Mouse (Mus musculus): ENCODE results near the gene Ergic2. TPM values are rescaled to one million over a fixed set of nuclear protein-coding genes. Genes with fewer than 3 reads are reported as not detected.
"Not testable (repeated sequence)": the region's sequence is repeated elsewhere in the genome, so short reads cannot be mapped to it uniquely, and the experiment has no call there.

Ergic2 gene
- polyA plus RNA-seq, 1 experiment from 2014 or later = 148 TPM

- no peaks in the 10 kb centered on the region for H3K9me3 ChIP-seq (replicated peaks; ENCODE audit: control insufficient read depth, low read length)
- peaks cover 50% of the 10 kb centered on the region for H3K36me3 ChIP-seq (ENCODE audit: control insufficient read depth, insufficient read depth)
- H3K4me2 ChIP-seq (ENCODE audit: low read depth, low read length) = no peak overlapping the region
- no peaks in the 10 kb centered on the region for H3K27me3 ChIP-seq (ENCODE audit: control insufficient read depth, insufficient read depth, low read length)
- no peak overlapping the region for H3K9ac ChIP-seq (ENCODE audit: low read length)
- no peak overlapping the region for H3K4me3 ChIP-seq (ENCODE audit: low read length)
- WGBS = 87% methylated on average over 1 of the region's 1 CpGs
- no peak for ATAC-seq (replicated peaks; ENCODE audit: extremely low read depth, insufficient read depth, low FRiP score)
- H3K27ac ChIP-seq (ENCODE audit: low read length) = no peak overlapping the region
- H3K4me1 ChIP-seq (ENCODE audit: control insufficient read depth, insufficient read depth, low read length) = no peaks in the 10 kb centered on the region
Measured at GRCm38 (mm10) chr6:148185694-148186093, 26.5 kb downstream of the Ergic2 start.

GRCm38 (mm10) chr6:148172904-148173303 is 39.3 kb downstream of the Ergic2 start:
- H3K27me3 ChIP-seq (ENCODE audit: control insufficient read depth, insufficient read depth, low read length) = no peaks in the 10 kb centered on the region
- H3K9ac ChIP-seq (ENCODE audit: low read length) = no peak overlapping the region
- H3K4me2 ChIP-seq (ENCODE audit: low read depth, low read length) = no peak overlapping the region
- no peak for ATAC-seq (replicated peaks; ENCODE audit: extremely low read depth, insufficient read depth, low FRiP score)
- peaks cover 3% of the 10 kb centered on the region; the same call in 1 of the 2 replicates for H3K9me3 ChIP-seq (replicated peaks; ENCODE audit: control insufficient read depth, low read length)
- 59% methylated on average over 3 of the region's 3 CpGs for WGBS
- H3K27ac ChIP-seq (ENCODE audit: low read length) = no peak overlapping the region
- H3K4me3 ChIP-seq (ENCODE audit: low read length) = no peak overlapping the region
- no peaks in the 10 kb centered on the region for H3K4me1 ChIP-seq (ENCODE audit: control insufficient read depth, insufficient read depth, low read length)
- 0 out of 2 replicates have a peak, but pooled peaks cover 2% of the 10 kb centered on the region for H3K36me3 ChIP-seq (ENCODE audit: control insufficient read depth, insufficient read depth)

- 64% methylated on average over 4 of the region's 4 CpGs for WGBS
- not testable (repeated sequence) for H3K4me1 ChIP-seq (ENCODE audit: control insufficient read depth, insufficient read depth, low read length)
Measured at GRCm38 (mm10) chr6:148152305-148152704, 59.9 kb downstream of the Ergic2 start.

GRCm38 (mm10) chr6:148142421-148142820 is 69.8 kb downstream of the Ergic2 start:
- Histone ChIP-seq H3K27ac (ENCODE audit: low read length) (no peak overlapping the region), H3K4me2 (ENCODE audit: low read depth, low read length) (no peak overlapping the region), H3K4me1 (ENCODE audit: control insufficient read depth, insufficient read depth, low read length) (no peaks in the 10 kb centered on the region), H3K9me3 (replicated peaks; ENCODE audit: control insufficient read depth, low read length) (peaks cover 2% of the 10 kb centered on the region; the same call in 1 of the 2 replicates), H3K36me3 (ENCODE audit: control insufficient read depth, insufficient read depth) (no peaks in the 10 kb centered on the region), H3K27me3 (ENCODE audit: control insufficient read depth, insufficient read depth, low read length) (0 out of 2 replicates have a peak, but pooled peaks cover 2% of the 10 kb centered on the region), H3K4me3 (ENCODE audit: low read length) (no peak overlapping the region), H3K9ac (ENCODE audit: low read length) (no peak overlapping the region)
- 80% methylated on average over 1 of the region's 1 CpGs for WGBS
- no peak for ATAC-seq (replicated peaks; ENCODE audit: extremely low read depth, insufficient read depth, low FRiP score)

More at GRCm38 (mm10) chr6:148152305-148152704, 59.9 kb downstream of the Ergic2 start:
- H3K9me3 ChIP-seq (replicated peaks; ENCODE audit: control insufficient read depth, low read length); H3K27ac ChIP-seq (ENCODE audit: low read length); H3K4me3 ChIP-seq (ENCODE audit: low read length); H3K4me2 ChIP-seq (ENCODE audit: low read depth, low read length); ATAC-seq (replicated peaks; ENCODE audit: extremely low read depth, insufficient read depth, low FRiP score); H3K36me3 ChIP-seq (ENCODE audit: control insufficient read depth, insufficient read depth); H3K9ac ChIP-seq (ENCODE audit: low read length); H3K27me3 ChIP-seq (ENCODE audit: control insufficient read depth, insufficient read depth, low read length): not testable (repeated sequence)

GRCm38 (mm10) chr6:148141874-148142273 is 70.3 kb downstream of the Ergic2 start:
- Histone ChIP-seq H3K36me3 (ENCODE audit: control insufficient read depth, insufficient read depth) (no peaks in the 10 kb centered on the region), H3K27me3 (ENCODE audit: control insufficient read depth, insufficient read depth, low read length) (0 out of 2 replicates have a peak, but pooled peaks cover 2% of the 10 kb centered on the region), H3K4me3 (ENCODE audit: low read length) (no peak overlapping the region), H3K9me3 (replicated peaks; ENCODE audit: control insufficient read depth, low read length) (peaks cover 2% of the 10 kb centered on the region; the same call in 1 of the 2 replicates), H3K27ac (ENCODE audit: low read length) (no peak overlapping the region), H3K4me1 (ENCODE audit: control insufficient read depth, insufficient read depth, low read length) (no peaks in the 10 kb centered on the region), H3K4me2 (ENCODE audit: low read depth, low read length) (no peak overlapping the region), H3K9ac (ENCODE audit: low read length) (no peak overlapping the region)
- 75% methylated on average over 5 of the region's 5 CpGs for WGBS
- ATAC-seq (replicated peaks; ENCODE audit: extremely low read depth, insufficient read depth, low FRiP score) = no peak

- H3K27ac ChIP-seq (ENCODE audit: low read length) = no peak overlapping the region
- peaks cover 2% of the 10 kb centered on the region; the same call in 1 of the 2 replicates for H3K9me3 ChIP-seq (replicated peaks; ENCODE audit: control insufficient read depth, low read length)
- H3K36me3 ChIP-seq (ENCODE audit: control insufficient read depth, insufficient read depth) = no peaks in the 10 kb centered on the region
- no peak for ATAC-seq (replicated peaks; ENCODE audit: extremely low read depth, insufficient read depth, low FRiP score)
- 81% methylated on average over 6 of the region's 6 CpGs for WGBS
- no peaks in the 10 kb centered on the region for H3K4me1 ChIP-seq (ENCODE audit: control insufficient read depth, insufficient read depth, low read length)
- H3K27me3 ChIP-seq (ENCODE audit: control insufficient read depth, insufficient read depth, low read length) = 0 out of 2 replicates have a peak, but pooled peaks cover 2% of the 10 kb centered on the region
- no peak overlapping the region for H3K9ac ChIP-seq (ENCODE audit: low read length)
- H3K4me2 ChIP-seq (ENCODE audit: low read depth, low read length) = no peak overlapping the region
- H3K4me3 ChIP-seq (ENCODE audit: low read length) = no peak overlapping the region
Measured at GRCm38 (mm10) chr6:148139288-148139995, 72.7 kb downstream of the Ergic2 start.

- 22% methylated on average over 9 of the region's 9 CpGs for WGBS
- Histone ChIP-seq H3K9ac (ENCODE audit: low read length) (no peak overlapping the region), H3K27ac (ENCODE audit: low read length) (no peak overlapping the region), H3K36me3 (ENCODE audit: control insufficient read depth, insufficient read depth) (no peaks in the 10 kb centered on the region), H3K4me2 (ENCODE audit: low read depth, low read length) (no peak overlapping the region), H3K4me1 (ENCODE audit: control insufficient read depth, insufficient read depth, low read length) (no peaks in the 10 kb centered on the region), H3K9me3 (replicated peaks; ENCODE audit: control insufficient read depth, low read length) (no peaks in the 10 kb centered on the region), H3K27me3 (ENCODE audit: control insufficient read depth, insufficient read depth, low read length) (peaks cover 2% of the 10 kb centered on the region; the same call in 1 of the 2 replicates), H3K4me3 (ENCODE audit: low read length) (no peak overlapping the region)
- no peak for ATAC-seq (replicated peaks; ENCODE audit: extremely low read depth, insufficient read depth, low FRiP score)
Measured at GRCm38 (mm10) chr6:148135769-148136382, 76.3 kb downstream of the Ergic2 start.

- H3K27ac ChIP-seq (ENCODE audit: low read length) = no peak overlapping the region
- peaks cover 2% of the 10 kb centered on the region; the same call in 1 of the 2 replicates for H3K27me3 ChIP-seq (ENCODE audit: control insufficient read depth, insufficient read depth, low read length)
- no peaks in the 10 kb centered on the region for H3K9me3 ChIP-seq (replicated peaks; ENCODE audit: control insufficient read depth, low read length)
- no peak for ATAC-seq (replicated peaks; ENCODE audit: extremely low read depth, insufficient read depth, low FRiP score)
- H3K36me3 ChIP-seq (ENCODE audit: control insufficient read depth, insufficient read depth) = no peaks in the 10 kb centered on the region
- H3K9ac ChIP-seq (ENCODE audit: low read length) = no peak overlapping the region
- H3K4me2 ChIP-seq (ENCODE audit: low read depth, low read length) = no peak overlapping the region
- no peaks in the 10 kb centered on the region for H3K4me1 ChIP-seq (ENCODE audit: control insufficient read depth, insufficient read depth, low read length)
- H3K4me3 ChIP-seq (ENCODE audit: low read length) = no peak overlapping the region
Measured at GRCm38 (mm10) chr6:148133536-148133935, 78.6 kb downstream of the Ergic2 start.

- no peak for ATAC-seq (replicated peaks; ENCODE audit: extremely low read depth, insufficient read depth, low FRiP score)
- Histone ChIP-seq H3K36me3 (ENCODE audit: control insufficient read depth, insufficient read depth) (no peaks in the 10 kb centered on the region), H3K4me2 (ENCODE audit: low read depth, low read length) (no peak overlapping the region), H3K27ac (ENCODE audit: low read length) (no peak overlapping the region), H3K4me1 (ENCODE audit: control insufficient read depth, insufficient read depth, low read length) (no peaks in the 10 kb centered on the region), H3K9ac (ENCODE audit: low read length) (no peak overlapping the region), H3K4me3 (ENCODE audit: low read length) (no peak overlapping the region), H3K27me3 (ENCODE audit: control insufficient read depth, insufficient read depth, low read length) (no peaks in the 10 kb centered on the region; the same call in 1 of the 2 replicates), H3K9me3 (replicated peaks; ENCODE audit: control insufficient read depth, low read length) (no peaks in the 10 kb centered on the region)
- WGBS = 77% methylated on average over 10 of the region's 10 CpGs
Measured at GRCm38 (mm10) chr6:148132314-148132713, 79.9 kb downstream of the Ergic2 start.

Data from heart, embryonic 16.5 days (tissue).